Mouse (Mus musculus): ENCODE measurements at regions not wholly inside any gene's neighbourhood (a gene's known extent, or its start where the extent isn't known, plus 50 kb on each side); places are given as distances from the start of the nearest gene placed in this dataset.

DNA sequence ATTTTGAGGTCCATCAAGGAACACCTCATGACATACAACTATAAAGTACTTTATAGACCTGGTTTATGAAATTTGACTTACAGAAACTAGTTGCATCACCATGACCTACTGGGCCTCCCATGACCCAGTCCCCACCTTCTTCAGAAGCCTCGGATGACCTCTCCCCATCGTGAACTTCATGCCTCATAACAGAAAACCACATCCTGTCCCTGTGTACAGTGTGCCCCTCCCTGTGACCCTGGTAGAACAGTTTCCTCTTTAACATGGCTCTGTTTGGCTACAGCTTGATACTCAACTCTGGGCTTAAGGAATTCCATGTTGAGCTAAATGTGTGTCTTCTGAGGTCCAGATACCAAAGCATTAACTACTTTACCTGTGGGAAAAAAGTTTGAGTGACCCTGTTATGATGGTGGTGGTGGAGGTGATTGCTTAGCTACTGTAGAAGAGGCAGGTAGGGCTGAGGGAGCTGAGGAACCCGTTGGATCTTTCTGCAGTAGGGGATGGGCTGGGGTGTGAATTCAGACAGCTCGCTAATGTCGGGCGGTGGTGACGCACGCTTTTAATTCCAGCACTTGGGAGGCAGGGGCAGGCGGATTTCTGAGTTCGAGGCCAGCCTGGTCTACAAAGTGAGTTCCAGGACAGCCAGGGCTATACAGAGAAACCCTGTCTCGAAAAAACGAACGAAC, 58.4 kb upstream of the Mdm1 start:
- TF ChIP-seq CTCF (IDR thresholded peaks at IDR 0.05; ENCODE audit: borderline replicate concordance, insufficient read depth, low read length) (no peak), POLR2A (IDR thresholded peaks at IDR 0.05; ENCODE audit: low read depth, low read length) (no peak)

All from embryonic fibroblast, embryonic 13.5 days (primary cell).